Mouse (Mus musculus) liver, adult 2 months (tissue): Measurements from ENCODE around the gene Shc2. TPM values are rescaled to one million over a fixed set of nuclear protein-coding genes. Genes with fewer than 3 reads are reported as not detected.

Experiments used
- DNase-seq: peaks from one replicate; pipeline ENCODE4 v3.0.0-alpha.2; 2011; ENCODE audit warnings: low read depth, low spot score; ENCODE audit errors: extremely low read depth
- H3K27ac ChIP-seq: fragments of 200-500 bp; replicated peaks from 2 replicates; pipeline ENCODE4 v1.5.1; 2012; ENCODE audit warnings: low read depth, mild to moderate bottlenecking, control low read depth, inconsistent platforms, low read length; ENCODE audit not compliant: insufficient read depth
- H3K27me3 ChIP-seq: fragments of 200-500 bp; 2 replicates; pipeline ENCODE4 v1.6.1; 2012; ENCODE audit warnings: mild to moderate bottlenecking, moderate library complexity, low read length, inconsistent platforms; ENCODE audit not compliant: control insufficient read depth, insufficient read depth
- H3K36me3 ChIP-seq: fragments of 200-500 bp; 2 replicates; pipeline ENCODE4 v1.6.1; 2012; ENCODE audit warnings: low read length, inconsistent platforms; ENCODE audit not compliant: control insufficient read depth, insufficient read depth
- H3K4me1 ChIP-seq: fragments of 200-500 bp; 2 replicates; pipeline ENCODE4 v1.6.1; 2011; ENCODE audit warnings: low read length; ENCODE audit not compliant: control insufficient read depth, insufficient read depth
- H3K4me3 ChIP-seq: fragments of 200-500 bp; 2 replicates; pipeline ENCODE4 v1.5.1; 2011; ENCODE audit warnings: low read depth, mild to moderate bottlenecking, control low read depth, low read length, moderate library complexity; ENCODE audit not compliant: insufficient read depth
- H3K79me2 ChIP-seq: fragments of 200-500 bp; 2 replicates; pipeline ENCODE4 v1.6.1; 2012; ENCODE audit warnings: inconsistent platforms, mild to moderate bottlenecking, low read length, moderate library complexity; ENCODE audit not compliant: control insufficient read depth, insufficient read depth
- H3K9ac ChIP-seq: fragments of 200-500 bp; 2 replicates; pipeline ENCODE4 v1.6.1; 2012; ENCODE audit warnings: low read depth, mild to moderate bottlenecking, control low read depth, inconsistent platforms, low read length
- CTCF ChIP-seq: fragments of 200-500 bp; IDR thresholded peaks from 2 replicates; pipeline ENCODE4 v1.5.1; 2011; ENCODE audit warnings: low read depth, low read length, control low read depth
- POLR2A ChIP-seq: fragments of 200-500 bp; IDR thresholded peaks from 2 replicates; pipeline ENCODE4 v1.6.1; 2011; ENCODE audit warnings: low read length, control low read depth; ENCODE audit not compliant: insufficient read depth; ENCODE audit errors: extremely low read depth
- WGBS: fragments of 180-500 bp; shearing (Covaris S2); methylation state at CpG from one replicate; pipeline ENCODE4 v1.1.7; 2018; 5-methylcytosine and 5-hydroxymethylcytosine counted together
- polyA plus RNA-seq: library from polyadenylated mRNA; depleted of rRNA; stranded (reverse); fragments of >200 nt; gene quantifications from 2 replicates; pipeline ENCODE4 v1.2.3, GENCODE M21; 2012; rRNA removed
- total RNA-seq: library from RNA; depleted of rRNA; stranded (reverse); fragments of >200 nt; gene quantifications from 2 replicates; pipeline ENCODE4 v1.2.3, GENCODE M21; 2014; rRNA removed

Shc2 gene
- total and polyA plus RNA-seq, 2 experiments, result 0.07 to 0.09 TPM

GRCm38 (mm10) chr10:79573611-79574010, 64.1 kb downstream of the Shc2 start:
- no peak for DNase-seq
- H3K27ac ChIP-seq, result no peak overlapping the region
- no peak overlapping the region for H3K4me3 ChIP-seq
- no peaks in the 10 kb centered on the region for H3K27me3 ChIP-seq
- H3K9ac ChIP-seq, result no peak overlapping the region
- no peaks in the 10 kb centered on the region for H3K79me2 ChIP-seq
- H3K4me1 ChIP-seq, result no peaks in the 10 kb centered on the region
- TF ChIP-seq CTCF (no peak), POLR2A (no peak)
- no peaks in the 10 kb centered on the region for H3K36me3 ChIP-seq
- WGBS, result 81% methylated on average over 6 of the region's 6 CpGs

GRCm38 (mm10) chr10:79571314-79571713, 66.4 kb downstream of the Shc2 start:
- Histone ChIP-seq H3K9ac (no peak overlapping the region), H3K79me2 (no peaks in the 10 kb centered on the region), H3K27me3 (no peaks in the 10 kb centered on the region), H3K36me3 (no peaks in the 10 kb centered on the region), H3K27ac (no peak overlapping the region), H3K4me1 (no peaks in the 10 kb centered on the region), H3K4me3 (no peak overlapping the region)
- WGBS, result 96% methylated on average over 2 of the region's 2 CpGs
- TF ChIP-seq CTCF (no peak), POLR2A (no peak)
- no peak for DNase-seq

GRCm38 (mm10) chr10:79569921-79570320, 67.8 kb downstream of the Shc2 start:
- Histone ChIP-seq H3K27me3 (no peaks in the 10 kb centered on the region), H3K9ac (no peak overlapping the region), H3K79me2 (no peaks in the 10 kb centered on the region), H3K27ac (no peak overlapping the region), H3K36me3 (no peaks in the 10 kb centered on the region), H3K4me1 (no peaks in the 10 kb centered on the region), H3K4me3 (no peak overlapping the region)
- DNase-seq, result no peak
- TF ChIP-seq POLR2A, result no peak
- TF ChIP-seq CTCF, result no peak
- 89% methylated on average over 5 of the region's 5 CpGs for WGBS

Other genes with a start within 250 kb of the Shc2 start
- not detected in 2 replicates for gene Vmn2r83, start 169.2 kb downstream of the Shc2 start, total RNA-seq
- not detected in 2 replicates for gene Vmn2r83, start 169.2 kb downstream of the Shc2 start, polyA plus RNA-seq
- 16.2 and 32.2 TPM in 2 replicates for gene Plpp2, start 104.1 kb downstream of the Shc2 start, total RNA-seq
- 29.9 and 33.7 TPM in 2 replicates for gene Plpp2, start 104.1 kb downstream of the Shc2 start, polyA plus RNA-seq
- gene Mier2, start 82.7 kb downstream of the Shc2 start, total RNA-seq, result 5.9 and 8.2 TPM in 2 replicates
- gene Mier2, start 82.7 kb downstream of the Shc2 start, polyA plus RNA-seq, result 22.2 and 35.3 TPM in 2 replicates
- not detected in 2 replicates for gene Theg, start 50.6 kb downstream of the Shc2 start, total RNA-seq
- gene Theg, start 50.6 kb downstream of the Shc2 start, polyA plus RNA-seq, result not detected in 2 replicates
- not detected in 2 replicates for gene C2cd4c, start 23.9 kb downstream of the Shc2 start, total RNA-seq
- 0.06 and 0.10 TPM in 2 replicates for gene C2cd4c, start 23.9 kb downstream of the Shc2 start, polyA plus RNA-seq
- not detected in 2 replicates for gene Odf3l2, start 7.8 kb upstream of the Shc2 start, total RNA-seq
- not detected in 2 replicates for gene Odf3l2, start 7.8 kb upstream of the Shc2 start, polyA plus RNA-seq
- 0.60 TPM in 1 of 2 replicates, not detected in the other for gene Madcam1, start 26.6 kb upstream of the Shc2 start, total RNA-seq
- not detected in 2 replicates for gene Madcam1, start 26.6 kb upstream of the Shc2 start, polyA plus RNA-seq
- gene Tpgs1, start 31.5 kb upstream of the Shc2 start, total RNA-seq, result 18.2 and 24.4 TPM in 2 replicates
- 48.5 and 58.9 TPM in 2 replicates for gene Tpgs1, start 31.5 kb upstream of the Shc2 start, polyA plus RNA-seq
- gene Cdc34, start 44.3 kb upstream of the Shc2 start, total RNA-seq, result 82.1 and 91.1 TPM in 2 replicates
- 215 and 222 TPM in 2 replicates for gene Cdc34, start 44.3 kb upstream of the Shc2 start, polyA plus RNA-seq
- gene Gzmm, start 51.1 kb upstream of the Shc2 start, total RNA-seq, result 0.09 and 0.34 TPM in 2 replicates
- 0.09 and 0.37 TPM in 2 replicates for gene Gzmm, start 51.1 kb upstream of the Shc2 start, polyA plus RNA-seq
- gene Bsg, start 66.6 kb upstream of the Shc2 start, total RNA-seq, result 652 and 839 TPM in 2 replicates
- 523 and 643 TPM in 2 replicates for gene Bsg, start 66.6 kb upstream of the Shc2 start, polyA plus RNA-seq
- gene Hcn2, start 78.7 kb upstream of the Shc2 start, total RNA-seq, result 0.09 and 0.13 TPM in 2 replicates
- gene Hcn2, start 78.7 kb upstream of the Shc2 start, polyA plus RNA-seq, result 0.45 and 0.67 TPM in 2 replicates
- 7.7 and 12.8 TPM in 2 replicates for gene Polrmt, start 108.7 kb upstream of the Shc2 start, total RNA-seq
- 32.7 and 42.4 TPM in 2 replicates for gene Polrmt, start 108.7 kb upstream of the Shc2 start, polyA plus RNA-seq
- gene Fgf22, start 117.2 kb upstream of the Shc2 start, total RNA-seq, result not detected in 2 replicates
- gene Fgf22, start 117.2 kb upstream of the Shc2 start, polyA plus RNA-seq, result not detected in 2 replicates
- 7.6 and 11.7 TPM in 2 replicates for gene Rnf126, start 129.0 kb upstream of the Shc2 start, total RNA-seq
- 65.1 and 70.6 TPM in 2 replicates for gene Rnf126, start 129.0 kb upstream of the Shc2 start, polyA plus RNA-seq
- gene Fstl3, start 139.4 kb upstream of the Shc2 start, total RNA-seq, result 0.09 and 0.27 TPM in 2 replicates
- gene Fstl3, start 139.4 kb upstream of the Shc2 start, polyA plus RNA-seq, result 0.18 and 0.60 TPM in 2 replicates
- gene Prss57, start 153.0 kb upstream of the Shc2 start, total RNA-seq, result not detected in 2 replicates
- not detected in 2 replicates for gene Prss57, start 153.0 kb upstream of the Shc2 start, polyA plus RNA-seq
- gene Palm, start 155.7 kb upstream of the Shc2 start, total RNA-seq, result 0.81 and 0.92 TPM in 2 replicates
- 1.9 and 3.0 TPM in 2 replicates for gene Palm, start 155.7 kb upstream of the Shc2 start, polyA plus RNA-seq
- gene Misp, start 183.1 kb upstream of the Shc2 start, total RNA-seq, result 0.18 and 0.40 TPM in 2 replicates
- 0.16 and 0.51 TPM in 2 replicates for gene Misp, start 183.1 kb upstream of the Shc2 start, polyA plus RNA-seq
- gene Ptbp1, start 216.5 kb upstream of the Shc2 start, total RNA-seq, result 43.9 and 86.1 TPM in 2 replicates
- gene Ptbp1, start 216.5 kb upstream of the Shc2 start, polyA plus RNA-seq, result 77.6 and 103 TPM in 2 replicates
- 0.40 TPM in 1 of 2 replicates, not detected in the other for gene Prtn3, start 236.6 kb upstream of the Shc2 start, total RNA-seq
- gene Prtn3, start 236.6 kb upstream of the Shc2 start, polyA plus RNA-seq, result 0.20 and 1.1 TPM in 2 replicates
- under 0.01 TPM in 1 of 2 replicates, not detected in the other for gene Plppr3, start 236.7 kb upstream of the Shc2 start, total RNA-seq
- gene Plppr3, start 236.7 kb upstream of the Shc2 start, polyA plus RNA-seq, result 0.38 and 0.47 TPM in 2 replicates
- 0.20 TPM in 1 of 2 replicates, not detected in the other for gene Elane, start 248.3 kb upstream of the Shc2 start, total RNA-seq
- gene Elane, start 248.3 kb upstream of the Shc2 start, polyA plus RNA-seq, result 0.12 and 0.15 TPM in 2 replicates